Mouse (Mus musculus): ENCODE measurements at regions not wholly inside any gene's neighbourhood (a gene's known extent, or its start where the extent isn't known, plus 50 kb on each side); places are given as distances from the start of the nearest gene placed in this dataset.

- no peak for DNase-seq (ENCODE audit: low spot score in 2 of 2)
Observed at GRCm38 (mm10) chr2:72880016-72880415, 100.2 kb downstream of the Sp3 start.

GRCm38 (mm10) chr2:72881554-72881953 is 98.7 kb downstream of the Sp3 start:
- DNase-seq (ENCODE audit: low spot score in 2 of 2), result no peak

- DNase-seq (ENCODE audit: low spot score in 2 of 2), result peak in 1 of 2 experiments; percentile 16
Observed at GRCm38 (mm10) chr2:72886250-72886649, 94.0 kb downstream of the Sp3 start.
